Mouse (Mus musculus): ENCODE measurements around the gene C130050O18Rik.

DNA sequence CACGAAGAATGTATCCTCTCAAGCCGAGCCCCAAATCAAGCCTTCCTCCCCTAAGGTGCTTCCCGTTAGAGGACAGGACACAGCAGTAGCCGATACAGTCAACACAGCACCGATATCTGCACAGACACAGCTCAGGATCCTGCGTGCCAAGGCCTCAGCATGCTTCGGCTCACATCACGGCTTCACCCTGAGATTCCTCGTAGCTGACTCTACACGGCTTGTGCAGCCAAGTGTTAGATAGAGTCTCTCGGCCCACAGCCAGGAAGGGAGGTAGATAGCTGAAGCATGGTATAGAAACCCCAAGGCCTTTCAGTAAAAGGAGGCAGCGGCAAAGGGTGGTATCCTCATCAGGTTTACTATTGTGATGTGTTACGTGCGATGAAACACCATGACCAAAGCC is 5.1 kb upstream of the C130050O18Rik start:
- no peak for TF ChIP-seq CTCF (IDR thresholded peaks at IDR 0.05; ENCODE audit: low read depth, low read length)
- TF ChIP-seq POLR2A (IDR thresholded peaks at IDR 0.05; ENCODE audit: extremely low read depth, insufficient read depth, low read length): no peak
